Mouse (Mus musculus) liver, embryonic 12.5 days (tissue): ENCODE data around the gene Gfm1. TPM values are rescaled to one million over a fixed set of nuclear protein-coding genes. Genes with fewer than 3 reads are reported as not detected.

ENCODE experiments used
- ATAC-seq: fragments of 200-750 bp; cut with Nextera tagmentation; 2 replicates; pipeline ENCODE4 v1.8.0; 2017; ENCODE audit warnings: moderate number of reproducible peaks, mild to moderate bottlenecking, moderate library complexity
- H3K27ac ChIP-seq: fragments of 300-500 bp; sonication (generic); 2 replicates; pipeline ENCODE4 v1.5.1; 2016; ENCODE audit warnings: mild to moderate bottlenecking
- H3K27me3 ChIP-seq: fragments of 300-500 bp; sonication (generic); replicated peaks from 2 replicates; pipeline ENCODE4 v1.6.1; 2016; ENCODE audit warnings: mild to moderate bottlenecking, moderate library complexity
- H3K36me3 ChIP-seq: fragments of 300-500 bp; sonication (generic); 2 replicates; pipeline ENCODE4 v1.6.1; 2016; ENCODE audit warnings: mild to moderate bottlenecking, moderate library complexity
- H3K4me1 ChIP-seq: fragments of 300-500 bp; sonication (generic); 2 replicates; pipeline ENCODE4 v1.6.1; 2016
- H3K4me2 ChIP-seq: fragments of 300-500 bp; sonication (generic); 2 replicates; pipeline ENCODE4 v1.6.1; 2016; ENCODE audit warnings: mild to moderate bottlenecking, moderate library complexity
- H3K4me3 ChIP-seq: fragments of 300-500 bp; sonication (generic); 2 replicates; pipeline ENCODE4 v1.5.1; 2016; ENCODE audit warnings: mild to moderate bottlenecking, moderate library complexity
- H3K9ac ChIP-seq: fragments of 300-500 bp; sonication (generic); 2 replicates; pipeline ENCODE4 v1.6.1; 2016; ENCODE audit warnings: mild to moderate bottlenecking, moderate library complexity
- H3K9me3 ChIP-seq: fragments of 300-500 bp; sonication (generic); replicated peaks from 2 replicates; pipeline ENCODE4 v1.6.1; 2016; ENCODE audit warnings: mild to moderate bottlenecking, moderate library complexity
- WGBS: fragments of 180-500 bp; shearing (Covaris S2); methylation state at CpG from one replicate; pipeline ENCODE4 v1.1.7; 2016; ENCODE audit not compliant: insufficient replicate concordance; 5-methylcytosine and 5-hydroxymethylcytosine counted together
- polyA plus RNA-seq: library from polyadenylated mRNA; unstranded; fragments of >200 nt; fragmentation: Nextera tagmentation; extraction: Ambion mirVana; gene quantifications from 2 replicates; pipeline ENCODE4 v1.2.1, GENCODE M21; 2016

Gene Gfm1
- polyA plus RNA-seq: 57.3 and 57.6 TPM in 2 replicates

- under 1% methylated on average over 24 of the region's 24 CpGs for WGBS
- Histone ChIP-seq H3K9me3 (peaks cover 12% of the 10 kb centered on the region), H3K9ac (peak within 1 kb of the TSS; percentile 81), H3K36me3 (peaks cover 33% of the 10 kb centered on the region), H3K4me3 (peak within 1 kb of the TSS; percentile 80), H3K27ac (peak within 1 kb of the TSS; percentile 30; the same call in 1 of the 2 replicates), H3K4me2 (peak within 1 kb of the TSS; percentile 72), H3K27me3 (no peaks in the 10 kb centered on the region), H3K4me1 (peaks cover 12% of the 10 kb centered on the region)
- peak; percentile 93 for ATAC-seq
Measured at GRCm38 (mm10) chr3:67429999-67430380, at the start of gene Gfm1. Gene Gfm1, plus strand, starts transcription at chr3:67430096.

DNA sequence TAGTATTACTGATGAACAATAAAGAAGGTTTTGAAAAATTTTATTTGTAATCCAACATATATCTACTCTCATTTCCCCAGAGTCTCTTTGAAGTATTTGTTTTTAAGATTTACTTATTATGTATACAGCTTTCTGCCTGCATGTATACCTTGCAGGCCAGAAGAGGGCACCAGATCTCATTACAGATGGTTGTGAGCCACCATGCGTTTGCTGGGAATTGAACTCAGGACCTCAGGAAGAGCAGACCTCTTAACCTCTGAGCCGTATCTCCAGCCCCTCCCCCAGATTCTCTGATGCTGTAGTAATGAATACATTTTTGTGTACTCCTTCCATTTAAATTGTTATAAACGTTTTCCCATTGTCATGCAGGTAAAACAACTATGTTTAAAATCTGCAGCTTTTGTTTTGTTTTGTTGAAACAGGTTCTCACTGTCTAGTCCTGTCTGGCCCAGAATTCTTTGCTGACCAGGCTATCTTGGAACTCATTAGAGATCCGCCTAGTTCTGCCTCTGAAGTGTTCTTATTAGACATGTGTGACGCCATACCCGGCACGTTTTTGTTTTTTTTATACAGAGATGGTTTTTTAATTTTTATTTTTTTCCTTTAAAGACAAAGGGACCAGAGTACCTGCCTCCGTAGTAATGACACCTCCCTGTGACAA, 428 bp upstream of the Gfm1 start:
- Histone ChIP-seq H3K4me3 (peak overlapping the region; percentile 80), H3K36me3 (peaks cover 28% of the 10 kb centered on the region), H3K9ac (no peak overlapping the region), H3K9me3 (peaks cover 12% of the 10 kb centered on the region), H3K27me3 (no peaks in the 10 kb centered on the region), H3K4me2 (peak overlapping the region; percentile 72), H3K4me1 (peaks cover 12% of the 10 kb centered on the region), H3K27ac (no peak overlapping the region)
- WGBS: 27% methylated on average over 8 of the region's 8 CpGs
- ATAC-seq: peak; percentile 33; the same call in 1 of the 2 replicates

GRCm38 (mm10) chr3:67434011-67434410, 4.1 kb downstream of the Gfm1 start:
- no peak for ATAC-seq
- Histone ChIP-seq H3K4me1 (peaks cover 12% of the 10 kb centered on the region), H3K27ac (no peak overlapping the region), H3K9ac (no peak overlapping the region), H3K9me3 (no peaks in the 10 kb centered on the region), H3K4me3 (no peak overlapping the region), H3K27me3 (no peaks in the 10 kb centered on the region), H3K36me3 (peaks cover 72% of the 10 kb centered on the region), H3K4me2 (no peak overlapping the region)
- 83% methylated on average over 6 of the region's 6 CpGs for WGBS

- H3K27ac ChIP-seq: no peak overlapping the region
- H3K36me3 ChIP-seq: peaks cover 88% of the 10 kb centered on the region
- H3K9ac ChIP-seq: no peak overlapping the region
- WGBS: 88% methylated on average over 2 of the region's 2 CpGs
- no peak overlapping the region for H3K4me3 ChIP-seq
- no peaks in the 10 kb centered on the region for H3K4me1 ChIP-seq
- no peaks in the 10 kb centered on the region for H3K27me3 ChIP-seq
- ATAC-seq: no peak
- H3K4me2 ChIP-seq: no peak overlapping the region
- H3K9me3 ChIP-seq: no peaks in the 10 kb centered on the region
Measured at GRCm38 (mm10) chr3:67447143-67447542, 17.2 kb downstream of the Gfm1 start.

- 92% methylated on average over 21 of the region's 21 CpGs for WGBS
- Histone ChIP-seq H3K4me3 (no peak overlapping the region), H3K9ac (no peak overlapping the region), H3K36me3 (peaks cover 87% of the 10 kb centered on the region), H3K27me3 (no peaks in the 10 kb centered on the region), H3K27ac (no peak overlapping the region), H3K4me2 (no peak overlapping the region), H3K9me3 (no peaks in the 10 kb centered on the region), H3K4me1 (no peaks in the 10 kb centered on the region)
- no peak for ATAC-seq
Measured at GRCm38 (mm10) chr3:67449660-67450059, 19.8 kb downstream of the Gfm1 start.

- WGBS: 84% methylated on average over 5 of the region's 5 CpGs
- no peaks in the 10 kb centered on the region for H3K9me3 ChIP-seq
Measured at GRCm38 (mm10) chr3:67450601-67451210, 20.8 kb downstream of the Gfm1 start.

GRCm38 (mm10) chr3:67459881-67460280, 30.0 kb downstream of the Gfm1 start:
- no peak overlapping the region for H3K4me2 ChIP-seq
- H3K9me3 ChIP-seq: no peaks in the 10 kb centered on the region
- no peak overlapping the region for H3K4me3 ChIP-seq
- no peaks in the 10 kb centered on the region for H3K27me3 ChIP-seq
- no peak overlapping the region for H3K9ac ChIP-seq
- H3K36me3 ChIP-seq: peaks cover 59% of the 10 kb centered on the region
- no peak overlapping the region for H3K27ac ChIP-seq
- ATAC-seq: no peak
- 83% methylated on average over 3 of the region's 3 CpGs for WGBS
- H3K4me1 ChIP-seq: peaks cover 21% of the 10 kb centered on the region

More at GRCm38 (mm10) chr3:67450601-67451210, 20.8 kb downstream of the Gfm1 start:
- H3K4me2 ChIP-seq: no peak overlapping the region
- H3K4me1 ChIP-seq: no peaks in the 10 kb centered on the region
- H3K27me3 ChIP-seq: no peaks in the 10 kb centered on the region
- H3K27ac ChIP-seq: no peak overlapping the region
- no peak overlapping the region for H3K4me3 ChIP-seq
- H3K9ac ChIP-seq: no peak overlapping the region
- H3K36me3 ChIP-seq: peaks cover 88% of the 10 kb centered on the region
- no peak for ATAC-seq

GRCm38 (mm10) chr3:67462015-67462414, 32.1 kb downstream of the Gfm1 start:
- H3K36me3 ChIP-seq: peaks cover 48% of the 10 kb centered on the region
- 90% methylated on average over 7 of the region's 7 CpGs for WGBS
- peaks cover 21% of the 10 kb centered on the region for H3K4me1 ChIP-seq
- no peak for ATAC-seq
- no peak overlapping the region for H3K4me3 ChIP-seq
- H3K9ac ChIP-seq: no peak overlapping the region
- no peak overlapping the region for H3K27ac ChIP-seq
- peak overlapping the region; percentile 93; the same call in 1 of the 2 replicates for H3K4me2 ChIP-seq
- H3K27me3 ChIP-seq: no peaks in the 10 kb centered on the region
- no peaks in the 10 kb centered on the region for H3K9me3 ChIP-seq

- H3K4me2 ChIP-seq: peak overlapping the region; percentile 93
- H3K9me3 ChIP-seq: no peaks in the 10 kb centered on the region
- H3K4me1 ChIP-seq: peaks cover 21% of the 10 kb centered on the region
- no peaks in the 10 kb centered on the region for H3K27me3 ChIP-seq
- 65% methylated on average over 10 of the region's 10 CpGs for WGBS
- peaks cover 44% of the 10 kb centered on the region for H3K36me3 ChIP-seq
- ATAC-seq: no peak
- 0 out of 2 replicates have a peak overlapping the region, but pooled peaks have one; percentile 72 for H3K9ac ChIP-seq
- H3K27ac ChIP-seq: no peak overlapping the region
- H3K4me3 ChIP-seq: 0 out of 2 replicates have a peak overlapping the region, but pooled peaks have one; percentile 65
Measured at GRCm38 (mm10) chr3:67462578-67462977, 32.7 kb downstream of the Gfm1 start.

GRCm38 (mm10) chr3:67463001-67463400, 33.1 kb downstream of the Gfm1 start:
- Histone ChIP-seq H3K4me3 (peak overlapping the region; percentile 65), H3K4me1 (peaks cover 21% of the 10 kb centered on the region), H3K9ac (peak overlapping the region; percentile 72), H3K36me3 (peaks cover 45% of the 10 kb centered on the region), H3K27ac (peak overlapping the region; percentile 56), H3K4me2 (peak overlapping the region; percentile 93), H3K9me3 (no peaks in the 10 kb centered on the region), H3K27me3 (no peaks in the 10 kb centered on the region)
- 8% methylated on average over 12 of the region's 12 CpGs for WGBS
- no peak for ATAC-seq

DNA sequence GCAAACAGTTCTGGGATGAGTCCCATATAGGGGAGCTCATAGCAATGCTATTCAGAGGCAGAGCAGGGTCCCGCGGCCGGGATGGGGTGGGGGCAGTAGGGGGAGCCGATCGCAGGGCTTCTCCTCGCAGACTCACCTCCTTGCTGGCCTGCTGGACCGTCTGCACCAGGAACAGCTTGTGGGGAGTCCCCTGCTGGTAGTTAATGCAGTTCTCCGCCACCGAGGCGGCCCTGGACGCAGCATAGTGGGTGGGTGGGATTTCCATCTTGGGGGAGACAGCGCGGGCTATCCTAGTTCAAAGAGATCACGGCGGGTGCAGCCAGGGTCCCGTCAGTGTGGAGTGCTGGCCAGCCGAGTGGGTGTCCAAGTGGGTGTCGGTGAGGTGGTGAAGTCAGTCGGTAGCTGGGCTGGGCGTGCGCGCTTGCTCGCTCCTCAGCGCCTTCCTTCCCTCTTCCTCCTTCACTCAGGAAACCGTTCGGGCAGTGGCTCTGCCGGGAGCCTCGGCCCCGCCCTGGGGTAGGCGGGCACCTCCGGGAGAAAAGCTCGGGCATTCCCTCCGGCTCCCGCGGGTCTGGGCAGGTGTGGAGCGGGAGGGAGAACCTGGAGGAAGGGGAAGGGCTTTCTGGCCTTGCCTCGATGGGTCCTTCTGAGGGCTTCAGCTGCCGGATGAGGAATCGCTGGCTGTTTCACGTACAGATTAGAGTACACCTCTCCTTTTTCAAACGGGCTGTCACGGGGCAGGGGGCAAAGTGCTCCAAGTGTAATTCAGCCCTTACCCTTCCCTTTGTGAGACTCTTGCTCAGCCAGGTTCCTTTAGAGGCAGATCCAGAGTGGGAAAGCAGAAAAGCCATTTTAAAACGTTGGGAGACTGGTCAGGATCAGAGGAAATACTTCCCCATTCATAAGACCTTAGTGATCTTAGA, 33.8 kb downstream of the Gfm1 start, which contains the start of gene Lxn:
Gene Lxn, minus strand, starts transcription at position 477 of the 923 bp plus-strand sequence.
- H3K27ac ChIP-seq: peak within 1 kb of the TSS; percentile 56
- 2% methylated on average over 43 of the region's 43 CpGs for WGBS
- peak within 1 kb of the TSS; percentile 72 for H3K9ac ChIP-seq
- H3K36me3 ChIP-seq: peaks cover 44% of the 10 kb centered on the region
- H3K9me3 ChIP-seq: no peaks in the 10 kb centered on the region
- peaks cover 21% of the 10 kb centered on the region for H3K4me1 ChIP-seq
- peak within 1 kb of the TSS; percentile 93 for H3K4me2 ChIP-seq
- H3K4me3 ChIP-seq: peak within 1 kb of the TSS; percentile 65
- no peaks in the 10 kb centered on the region for H3K27me3 ChIP-seq
- ATAC-seq: peak; percentile 86
